Mouse (Mus musculus): ENCODE data around the gene Spatc1l. TPM values are rescaled to one million over a fixed set of nuclear protein-coding genes. Genes with fewer than 3 reads are reported as not detected.

Spatc1l gene
- polyA plus RNA-seq, 1 experiment from 2014 or later = not detected

- DNase-seq (ENCODE audit: low spot score) = no peak
Observed at GRCm38 (mm10) chr10:76590197-76590596, 28.1 kb downstream of the Spatc1l start.

- DNase-seq (ENCODE audit: low spot score) = no peak
Observed at GRCm38 (mm10) chr10:76596338-76596737, 34.3 kb downstream of the Spatc1l start.

- DNase-seq (ENCODE audit: low spot score) = no peak
Observed at GRCm38 (mm10) chr10:76602690-76603089, 40.6 kb downstream of the Spatc1l start.

GRCm38 (mm10) chr10:76612473-76612872 is 50.4 kb downstream of the Spatc1l start:
- no peak for DNase-seq (ENCODE audit: low spot score)

Other genes with a start within 250 kb of the Spatc1l start
- 1.6 and 2.2 TPM in 2 replicates for gene Dip2a, start 217.0 kb upstream of the Spatc1l start, polyA plus RNA-seq (2015; fragmentation: Nextera tagmentation; extraction: Ambion mirVana)
- 1.5 TPM in 1 of 2 replicates, not detected in the other for gene AC141477.1, start 121.8 kb upstream of the Spatc1l start, polyA plus RNA-seq (2015; fragmentation: Nextera tagmentation; extraction: Ambion mirVana)
- gene Pcnt, start 119.5 kb upstream of the Spatc1l start, polyA plus RNA-seq (2015; fragmentation: Nextera tagmentation; extraction: Ambion mirVana) = 14.8 and 17.5 TPM in 2 replicates
- 0.26 and 0.47 TPM in 2 replicates for gene 2610028H24Rik, start 113.2 kb upstream of the Spatc1l start, polyA plus RNA-seq (2015; fragmentation: Nextera tagmentation; extraction: Ambion mirVana)
- gene Mcm3ap, start 93.3 kb upstream of the Spatc1l start, polyA plus RNA-seq (2015; fragmentation: Nextera tagmentation; extraction: Ambion mirVana) = 63.1 and 63.7 TPM in 2 replicates
- gene Ybey, start 93.2 kb upstream of the Spatc1l start, polyA plus RNA-seq (2015; fragmentation: Nextera tagmentation; extraction: Ambion mirVana) = 5.6 and 6.3 TPM in 2 replicates
- 18.7 and 19.6 TPM in 2 replicates for gene Lss, start 30.7 kb upstream of the Spatc1l start, polyA plus RNA-seq (2015; fragmentation: Nextera tagmentation; extraction: Ambion mirVana)
- gene Ftcd, start 13.4 kb downstream of the Spatc1l start, polyA plus RNA-seq (2015; fragmentation: Nextera tagmentation; extraction: Ambion mirVana) = 0.04 TPM in 1 of 2 replicates, not detected in the other
- 21.6 and 24.7 TPM in 2 replicates for gene Col6a2, start 61.4 kb downstream of the Spatc1l start, polyA plus RNA-seq (2015; fragmentation: Nextera tagmentation; extraction: Ambion mirVana)
- gene Col6a1, start 163.9 kb downstream of the Spatc1l start, polyA plus RNA-seq (2015; fragmentation: Nextera tagmentation; extraction: Ambion mirVana) = 32.0 and 38.5 TPM in 2 replicates

Measured in thymus, postnatal 0 days (tissue).